Mouse (Mus musculus): Measurements from ENCODE around the gene Gimd1. TPM values are rescaled to one million over a fixed set of nuclear protein-coding genes. Genes with fewer than 3 reads are reported as not detected.

Gimd1 gene
- total RNA-seq, 2 experiments from 2014 or later, result not detected

Other genes starting within 250 kb of the Gimd1 start
- gene Tbck, start 54.3 kb downstream of the Gimd1 start, total RNA-seq (2021), result 10 to 100 TPM; 13.7 to 14.3 TPM
- gene Aimp1, start 54.5 kb downstream of the Gimd1 start, total RNA-seq (2021), result 10 to 100 TPM; 41.4 TPM

Data from heart, postnatal 14 days (tissue).